Mouse (Mus musculus): ENCODE data around the gene Atpaf2. TPM values are rescaled to one million over a fixed set of nuclear protein-coding genes. Genes with fewer than 3 reads are reported as not detected.
A peak's percentile ranks its signal among the peaks of the same experiment; 100 is the strongest.

The Atpaf2 gene
- polyA plus RNA-seq, 1 experiment from 2014 or later, result 30.7 TPM

GRCm38 (mm10) chr11:60396546-60396945, 21.7 kb downstream of the Atpaf2 start:
- H3K4me1 ChIP-seq (replicated peaks; ENCODE audit: control insufficient read depth, insufficient read depth), result no peaks in the 10 kb centered on the region
- H3K4me3 ChIP-seq (ENCODE audit: low read depth, low read length), result no peak overlapping the region
- no peaks in the 10 kb centered on the region for H3K9me3 ChIP-seq (ENCODE audit: control insufficient read depth, low read length)
- H3K27ac ChIP-seq (replicated peaks), result no peak overlapping the region
- TF ChIP-seq CTCF (IDR thresholded peaks at IDR 0.05; ENCODE audit: low read depth) (no peak), EP300 (optimal IDR thresholded peaks at IDR 0.05) (no peak)
- no peak for ATAC-seq (ENCODE audit: low FRiP score, low TSS enrichment)
- 48% methylated on average over 6 of the region's 6 CpGs for WGBS
- H3K27me3 ChIP-seq (ENCODE audit: control insufficient read depth, insufficient read depth, low read length), result no peaks in the 10 kb centered on the region
- peaks cover 4% of the 10 kb centered on the region; the same call in 1 of the 2 replicates for H3K36me3 ChIP-seq (ENCODE audit: control insufficient read depth, insufficient read depth, low read length)
- peak; percentile 27 for DNase-seq (ENCODE audit: low spot score)
- no peak overlapping the region for H3K4me2 ChIP-seq (replicated peaks; ENCODE audit: low read depth)
- no peak overlapping the region for H3K9ac ChIP-seq (ENCODE audit: low read length)

DNA sequence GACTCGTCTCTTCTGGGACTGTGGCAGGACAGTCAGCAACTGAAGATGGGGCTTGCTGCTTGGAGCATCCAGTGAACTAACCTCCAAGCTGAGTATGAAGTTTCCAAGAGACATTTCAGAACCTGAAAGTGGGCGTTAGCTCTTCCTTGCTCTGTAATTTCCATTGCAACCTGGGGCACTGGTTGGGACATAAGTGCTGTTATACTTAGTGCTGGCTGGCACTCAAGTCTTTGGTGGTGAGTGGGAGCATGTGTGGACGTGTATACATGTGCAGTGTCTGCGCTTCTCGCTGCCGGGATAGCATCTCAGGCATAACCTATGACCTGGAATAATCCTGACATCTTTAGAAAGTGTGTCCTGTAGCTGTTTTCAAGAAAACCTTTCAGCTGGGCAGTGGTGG, 26.9 kb downstream of the Atpaf2 start:
- Histone ChIP-seq H3K4me2 (replicated peaks; ENCODE audit: low read depth) (no peak overlapping the region), H3K9me3 (ENCODE audit: control insufficient read depth, low read length) (no peaks in the 10 kb centered on the region), H3K4me3 (ENCODE audit: low read depth, low read length) (no peak overlapping the region), H3K36me3 (ENCODE audit: control insufficient read depth, insufficient read depth, low read length) (no peaks in the 10 kb centered on the region), H3K27me3 (ENCODE audit: control insufficient read depth, insufficient read depth, low read length) (no peaks in the 10 kb centered on the region), H3K9ac (ENCODE audit: low read length) (no peak overlapping the region), H3K27ac (replicated peaks) (no peak overlapping the region), H3K4me1 (replicated peaks; ENCODE audit: control insufficient read depth, insufficient read depth) (no peaks in the 10 kb centered on the region)
- 70% methylated on average over 6 of the region's 6 CpGs for WGBS
- ATAC-seq (ENCODE audit: low FRiP score, low TSS enrichment) (no peak), DNase-seq (ENCODE audit: low spot score) (no peak)
- TF ChIP-seq CTCF (IDR thresholded peaks at IDR 0.05; ENCODE audit: low read depth) (no peak), EP300 (optimal IDR thresholded peaks at IDR 0.05) (no peak)

DNA sequence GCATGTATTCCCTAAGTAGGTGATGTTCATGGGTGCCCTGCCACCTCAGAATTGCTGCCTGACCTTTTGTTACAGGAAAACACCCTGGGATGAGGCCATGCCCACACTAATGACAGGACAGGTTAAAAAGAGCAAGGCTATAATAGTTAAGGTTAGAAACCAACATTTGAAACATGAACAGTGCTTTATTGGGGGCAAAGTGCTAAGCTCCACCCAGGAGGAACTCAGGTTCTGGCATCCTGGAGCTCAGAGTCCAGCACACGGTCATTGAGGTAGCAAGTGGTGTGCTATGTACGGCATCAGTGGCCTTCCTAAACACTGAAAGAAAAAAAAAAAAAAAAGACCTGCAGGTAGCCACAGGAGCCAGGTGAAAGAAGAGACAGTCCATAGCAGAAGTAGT, 30.3 kb downstream of the Atpaf2 start:
- no peak overlapping the region for H3K4me3 ChIP-seq (ENCODE audit: low read depth, low read length)
- no peak for TF ChIP-seq CTCF (IDR thresholded peaks at IDR 0.05; ENCODE audit: low read depth)
- no peak for TF ChIP-seq EP300 (optimal IDR thresholded peaks at IDR 0.05)
- ATAC-seq (ENCODE audit: low FRiP score, low TSS enrichment) (no peak), DNase-seq (ENCODE audit: low spot score) (no peak)
- H3K4me1 ChIP-seq (replicated peaks; ENCODE audit: control insufficient read depth, insufficient read depth), result no peaks in the 10 kb centered on the region
- H3K27ac ChIP-seq (replicated peaks), result no peak overlapping the region
- no peaks in the 10 kb centered on the region for H3K27me3 ChIP-seq (ENCODE audit: control insufficient read depth, insufficient read depth, low read length)
- no peaks in the 10 kb centered on the region for H3K9me3 ChIP-seq (ENCODE audit: control insufficient read depth, low read length)
- no peak overlapping the region for H3K4me2 ChIP-seq (replicated peaks; ENCODE audit: low read depth)
- H3K36me3 ChIP-seq (ENCODE audit: control insufficient read depth, insufficient read depth, low read length), result no peaks in the 10 kb centered on the region
- H3K9ac ChIP-seq (ENCODE audit: low read length), result no peak overlapping the region
- 80% methylated on average over 2 of the region's 2 CpGs for WGBS

DNA sequence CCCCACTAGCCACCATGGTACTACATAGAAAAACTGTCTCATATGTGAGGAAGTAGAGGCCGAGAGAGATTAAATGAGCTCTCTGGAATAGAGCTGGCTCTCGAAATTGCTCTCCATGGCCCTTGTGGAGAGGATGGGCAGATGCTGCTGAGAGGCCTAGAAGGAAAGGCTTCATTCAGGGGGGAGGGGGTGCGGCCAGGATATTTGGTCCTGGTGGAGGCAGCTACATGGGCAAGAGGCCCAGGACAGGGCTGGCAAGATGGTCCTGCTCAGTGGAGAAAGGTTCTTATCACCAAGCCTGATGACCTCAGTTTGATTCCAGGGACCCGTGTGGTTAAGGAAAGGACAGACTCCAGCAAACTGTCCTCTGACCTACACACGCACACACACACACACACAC, 32.3 kb downstream of the Atpaf2 start:
- ATAC-seq (ENCODE audit: low FRiP score, low TSS enrichment), result no peak
- no peak for TF ChIP-seq EP300 (optimal IDR thresholded peaks at IDR 0.05)
- no peak for TF ChIP-seq CTCF (IDR thresholded peaks at IDR 0.05; ENCODE audit: low read depth)
- WGBS, result 78% methylated on average over 5 of the region's 5 CpGs

GRCm38 (mm10) chr11:60384762-60385421, 33.4 kb downstream of the Atpaf2 start:
- Histone ChIP-seq H3K9ac (ENCODE audit: low read length) (no peak overlapping the region), H3K9me3 (ENCODE audit: control insufficient read depth, low read length) (no peaks in the 10 kb centered on the region), H3K36me3 (ENCODE audit: control insufficient read depth, insufficient read depth, low read length) (no peaks in the 10 kb centered on the region), H3K27ac (replicated peaks) (no peak overlapping the region), H3K4me2 (replicated peaks; ENCODE audit: low read depth) (no peak overlapping the region), H3K4me3 (ENCODE audit: low read depth, low read length) (no peak overlapping the region), H3K27me3 (ENCODE audit: control insufficient read depth, insufficient read depth, low read length) (no peaks in the 10 kb centered on the region), H3K4me1 (replicated peaks; ENCODE audit: control insufficient read depth, insufficient read depth) (no peaks in the 10 kb centered on the region)
- ATAC-seq (ENCODE audit: low FRiP score, low TSS enrichment) (no peak), DNase-seq (ENCODE audit: low spot score) (no peak)
- no peak for TF ChIP-seq CTCF (IDR thresholded peaks at IDR 0.05; ENCODE audit: low read depth)
- no peak for TF ChIP-seq EP300 (optimal IDR thresholded peaks at IDR 0.05)
- 8% methylated on average over 16 of the region's 16 CpGs for WGBS

More for the DNA sequence above, 32.3 kb downstream of the Atpaf2 start:
- Histone ChIP-seq H3K27me3 (ENCODE audit: control insufficient read depth, insufficient read depth, low read length) (no peaks in the 10 kb centered on the region), H3K36me3 (ENCODE audit: control insufficient read depth, insufficient read depth, low read length) (no peaks in the 10 kb centered on the region), H3K9me3 (ENCODE audit: control insufficient read depth, low read length) (no peaks in the 10 kb centered on the region), H3K4me2 (replicated peaks; ENCODE audit: low read depth) (no peak overlapping the region), H3K9ac (ENCODE audit: low read length) (no peak overlapping the region), H3K4me3 (ENCODE audit: low read depth, low read length) (no peak overlapping the region), H3K4me1 (replicated peaks; ENCODE audit: control insufficient read depth, insufficient read depth) (no peaks in the 10 kb centered on the region), H3K27ac (replicated peaks) (no peak overlapping the region)
- DNase-seq (ENCODE audit: low spot score), result no peak

DNA sequence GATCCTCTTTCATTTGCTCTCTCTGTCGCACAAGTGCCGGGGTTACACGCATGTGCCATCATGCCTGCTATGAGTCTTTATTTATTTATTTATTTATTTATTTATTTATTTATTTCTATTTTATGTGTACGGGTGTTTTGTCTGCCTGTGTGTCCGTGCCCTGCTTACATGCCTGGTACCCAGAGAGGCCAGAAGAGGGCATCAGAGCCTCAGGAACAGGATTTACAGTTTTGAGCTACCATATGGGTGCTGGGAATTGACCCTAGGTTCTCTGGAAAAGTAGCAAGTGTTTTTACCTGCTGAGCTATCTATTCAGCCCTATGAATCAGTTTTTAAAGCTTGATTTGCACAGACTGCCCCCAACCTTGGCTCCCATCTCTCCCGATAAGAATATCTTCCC, 34.7 kb downstream of the Atpaf2 start:
- H3K27ac ChIP-seq (replicated peaks), result no peak overlapping the region
- ATAC-seq (ENCODE audit: low FRiP score, low TSS enrichment) (no peak), DNase-seq (ENCODE audit: low spot score) (no peak)
- no peaks in the 10 kb centered on the region for H3K36me3 ChIP-seq (ENCODE audit: control insufficient read depth, insufficient read depth, low read length)
- 89% methylated on average over 6 of the region's 6 CpGs for WGBS
- H3K9me3 ChIP-seq (ENCODE audit: control insufficient read depth, low read length), result no peaks in the 10 kb centered on the region
- no peaks in the 10 kb centered on the region for H3K4me1 ChIP-seq (replicated peaks; ENCODE audit: control insufficient read depth, insufficient read depth)
- no peak for TF ChIP-seq EP300 (optimal IDR thresholded peaks at IDR 0.05)
- TF ChIP-seq CTCF (IDR thresholded peaks at IDR 0.05; ENCODE audit: low read depth), result peak; percentile 23; the same call in 1 of the 2 replicates
- H3K27me3 ChIP-seq (ENCODE audit: control insufficient read depth, insufficient read depth, low read length), result no peaks in the 10 kb centered on the region
- no peak overlapping the region for H3K9ac ChIP-seq (ENCODE audit: low read length)
- H3K4me2 ChIP-seq (replicated peaks; ENCODE audit: low read depth), result no peak overlapping the region
- no peak overlapping the region for H3K4me3 ChIP-seq (ENCODE audit: low read depth, low read length)
